Mouse (Mus musculus): ENCODE results near the gene Ephb4. TPM values are rescaled to one million over a fixed set of nuclear protein-coding genes. Genes with fewer than 3 reads are reported as not detected.

Ephb4 gene
- polyA plus RNA-seq, 1 experiment from 2014 or later, result 40.5 TPM

DNA sequence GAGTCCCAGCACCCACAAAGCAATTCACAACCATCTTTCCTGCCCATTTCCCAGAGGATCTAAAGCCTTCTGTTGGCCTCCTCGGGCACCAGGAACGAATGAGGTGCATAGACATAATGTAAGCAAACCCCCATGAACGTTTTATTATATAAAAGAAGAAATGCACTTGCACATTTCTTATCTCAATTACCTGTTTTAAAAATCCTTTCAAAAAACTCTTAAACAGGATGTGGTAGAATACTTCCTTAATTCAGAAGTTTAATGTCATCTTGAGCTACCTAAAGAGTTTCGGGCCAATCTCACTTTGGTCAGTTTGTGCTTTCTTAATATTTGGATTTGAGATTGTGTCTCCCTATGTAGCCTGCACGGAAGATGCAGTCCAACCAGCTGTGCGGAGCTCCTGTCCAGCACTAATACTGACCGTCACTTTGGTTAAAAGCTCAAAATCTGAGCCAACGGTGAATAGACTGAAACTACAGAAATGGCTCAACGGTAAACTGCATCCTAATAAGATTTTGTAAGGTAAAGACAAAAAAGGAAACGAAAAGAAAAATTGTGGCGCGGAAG is 43.4 kb upstream of the Ephb4 start:
- H3K9me3 ChIP-seq (replicated peaks; ENCODE audit: low read length), result no peaks in the 10 kb centered on the region
- ATAC-seq (replicated peaks; ENCODE audit: low FRiP score, low read depth) (no peak), DNase-seq (ENCODE audit: low spot score) (no peak)
- WGBS, result 10% methylated on average over 12 of the region's 12 CpGs
- H3K36me3 ChIP-seq (ENCODE audit: insufficient read depth, low read length), result peaks cover 52% of the 10 kb centered on the region
- H3K4me2 ChIP-seq (ENCODE audit: low read length), result peak overlapping the region; percentile 80
- H3K27ac ChIP-seq, result peak overlapping the region; percentile 90
- H3K27me3 ChIP-seq (ENCODE audit: insufficient read depth, low read length), result no peaks in the 10 kb centered on the region
- peak overlapping the region; percentile 98 for H3K9ac ChIP-seq (ENCODE audit: low read depth, low read length)
- no peak for TF ChIP-seq CTCF (IDR thresholded peaks at IDR 0.05; ENCODE audit: low read depth)
- H3K4me1 ChIP-seq (replicated peaks; ENCODE audit: insufficient read depth, low read length), result peaks cover 20% of the 10 kb centered on the region
- H3K4me3 ChIP-seq (replicated peaks; ENCODE audit: low read depth, low read length), result peak overlapping the region; percentile 91

- Histone ChIP-seq H3K4me1 (replicated peaks; ENCODE audit: insufficient read depth, low read length) (peaks cover 25% of the 10 kb centered on the region), H3K4me2 (ENCODE audit: low read length) (peak within 1 kb of the TSS; percentile 80), H3K27ac (peak within 1 kb of the TSS; percentile 90), H3K9me3 (replicated peaks; ENCODE audit: low read length) (no peaks in the 10 kb centered on the region), H3K36me3 (ENCODE audit: insufficient read depth, low read length) (peaks cover 45% of the 10 kb centered on the region), H3K9ac (ENCODE audit: low read depth, low read length) (peak within 1 kb of the TSS; percentile 98), H3K4me3 (replicated peaks; ENCODE audit: low read depth, low read length) (peak within 1 kb of the TSS; percentile 91), H3K27me3 (ENCODE audit: insufficient read depth, low read length) (no peaks in the 10 kb centered on the region)
- no peak for TF ChIP-seq CTCF (IDR thresholded peaks at IDR 0.05; ENCODE audit: low read depth)
- DNase-seq (ENCODE audit: low spot score) (peak; percentile 98), ATAC-seq (replicated peaks; ENCODE audit: low FRiP score, low read depth) (peak; percentile 89)
- under 1% methylated on average over 65 of the region's 72 CpGs for WGBS
These were observed 42.6 kb upstream of the Ephb4 start, which contains the start of gene Srrt for GRCm38 (mm10) chr5:137307071-137307912. TSS of gene Srrt (minus strand) at chr5:137307674.

GRCm38 (mm10) chr5:137308356-137308755 is 41.6 kb upstream of the Ephb4 start:
- peaks cover 35% of the 10 kb centered on the region for H3K36me3 ChIP-seq (ENCODE audit: insufficient read depth, low read length)
- 91% methylated on average over 4 of the region's 4 CpGs for WGBS

DNA sequence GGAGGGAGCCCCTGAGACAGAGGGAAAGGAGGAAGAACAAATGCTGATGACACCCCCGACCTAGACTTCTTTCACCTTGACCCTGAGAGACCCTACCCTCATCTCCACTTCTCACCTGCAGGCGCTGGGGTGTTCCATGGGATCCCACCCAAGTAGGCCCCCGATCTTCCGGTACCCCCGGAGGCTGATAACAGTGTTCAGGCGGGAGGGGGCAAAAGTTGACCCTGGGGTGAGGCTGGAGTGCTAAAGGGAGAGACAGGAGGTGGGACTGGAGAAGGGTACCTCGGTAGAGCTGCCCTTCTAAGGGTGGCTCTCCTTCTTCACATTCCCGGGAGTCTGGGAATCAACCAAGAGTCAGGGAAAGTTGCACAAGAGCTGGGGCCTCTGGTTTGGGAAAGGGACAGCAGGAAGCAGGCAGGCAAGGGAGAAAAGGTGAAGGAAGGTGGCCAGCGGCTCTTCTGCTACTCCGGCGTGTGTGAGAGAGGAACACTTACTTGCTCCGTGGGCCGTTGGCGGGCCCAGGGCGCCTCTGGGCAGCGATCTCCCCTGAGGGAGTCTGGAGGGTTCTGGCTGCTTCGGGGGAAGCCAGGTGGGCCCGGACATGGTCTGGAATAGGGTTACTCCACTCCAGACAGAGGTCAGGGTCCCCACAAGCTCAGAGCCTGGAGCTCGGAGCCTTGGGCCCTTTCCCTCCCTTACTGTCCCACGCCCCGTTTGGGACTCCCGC is 36.3 kb upstream of the Ephb4 start:
- Histone ChIP-seq H3K4me1 (replicated peaks; ENCODE audit: insufficient read depth, low read length) (peaks cover 26% of the 10 kb centered on the region), H3K27me3 (ENCODE audit: insufficient read depth, low read length) (no peaks in the 10 kb centered on the region), H3K9ac (ENCODE audit: low read depth, low read length) (peak overlapping the region; percentile 85), H3K27ac (peak overlapping the region; percentile 97), H3K4me2 (ENCODE audit: low read length) (peak overlapping the region; percentile 96), H3K9me3 (replicated peaks; ENCODE audit: low read length) (no peaks in the 10 kb centered on the region), H3K36me3 (ENCODE audit: insufficient read depth, low read length) (peaks cover 26% of the 10 kb centered on the region), H3K4me3 (replicated peaks; ENCODE audit: low read depth, low read length) (peak overlapping the region; percentile 78)
- under 1% methylated on average over 22 of the region's 22 CpGs for WGBS
- DNase-seq (ENCODE audit: low spot score) (peak; percentile 55), ATAC-seq (replicated peaks; ENCODE audit: low FRiP score, low read depth) (peak; percentile 65)
- TF ChIP-seq CTCF (IDR thresholded peaks at IDR 0.05; ENCODE audit: low read depth), result no peak

More at GRCm38 (mm10) chr5:137308356-137308755, 41.6 kb upstream of the Ephb4 start:
- Histone ChIP-seq H3K9ac (ENCODE audit: low read depth, low read length) (peak overlapping the region; percentile 98; the same call in 1 of the 2 replicates), H3K4me2 (ENCODE audit: low read length) (peak overlapping the region; percentile 80), H3K27ac (peak overlapping the region; percentile 90), H3K4me1 (replicated peaks; ENCODE audit: insufficient read depth, low read length) (peaks cover 35% of the 10 kb centered on the region), H3K4me3 (replicated peaks; ENCODE audit: low read depth, low read length) (peak overlapping the region; percentile 91; the same call in 1 of the 2 replicates), H3K9me3 (replicated peaks; ENCODE audit: low read length) (no peaks in the 10 kb centered on the region), H3K27me3 (ENCODE audit: insufficient read depth, low read length) (no peaks in the 10 kb centered on the region)
- DNase-seq (ENCODE audit: low spot score) (no peak), ATAC-seq (replicated peaks; ENCODE audit: low FRiP score, low read depth) (no peak)
- no peak for TF ChIP-seq CTCF (IDR thresholded peaks at IDR 0.05; ENCODE audit: low read depth)

- DNase-seq (ENCODE audit: low spot score), result peak; percentile 98
- H3K27ac ChIP-seq, result peak within 1 kb of the TSS; percentile 97
- H3K4me2 ChIP-seq (ENCODE audit: low read length), result peak within 1 kb of the TSS; percentile 96
- H3K9ac ChIP-seq (ENCODE audit: low read depth, low read length), result peak within 1 kb of the TSS; percentile 85
- no peaks in the 10 kb centered on the region for H3K27me3 ChIP-seq (ENCODE audit: insufficient read depth, low read length)
- H3K9me3 ChIP-seq (replicated peaks; ENCODE audit: low read length), result no peaks in the 10 kb centered on the region
- H3K4me1 ChIP-seq (replicated peaks; ENCODE audit: insufficient read depth, low read length), result peaks cover 26% of the 10 kb centered on the region
- peak; percentile 53 for TF ChIP-seq CTCF (IDR thresholded peaks at IDR 0.05; ENCODE audit: low read depth)
- H3K4me3 ChIP-seq (replicated peaks; ENCODE audit: low read depth, low read length), result peak within 1 kb of the TSS; percentile 78
- peaks cover 19% of the 10 kb centered on the region for H3K36me3 ChIP-seq (ENCODE audit: insufficient read depth, low read length)
- ATAC-seq (replicated peaks; ENCODE audit: low FRiP score, low read depth), result peak; percentile 89
- 17% methylated on average over 30 of the region's 30 CpGs for WGBS
These were observed 35.5 kb upstream of the Ephb4 start, which contains the start of gene Trip6 for GRCm38 (mm10) chr5:137314193-137315083. TSS of gene Trip6 (minus strand) at chr5:137314404.

All from kidney, postnatal 0 days (tissue).